Mouse (Mus musculus) granulocyte monocyte progenitor cell, adult 5-6 weeks (primary cell): ENCODE measurements around the gene Pigl. TPM values are rescaled to one million over a fixed set of nuclear protein-coding genes. Genes with fewer than 3 reads are reported as not detected.
"Not testable (repeated sequence)": the region's sequence is repeated elsewhere in the genome, so short reads cannot be mapped to it uniquely, and the experiment has no call there.

Experiments used
- ATAC-seq: replicated peaks from 2 replicates; pipeline ENCODE4 v1.8.0; 2016; ENCODE audit warnings: mild to moderate bottlenecking, moderate TSS enrichment, inconsistent platforms; ENCODE audit not compliant: poor library complexity, severe bottlenecking
- total RNA-seq, 2 experiments: library from RNA; stranded (forward) in 1 of 2; stranded (reverse) in 1 of 2; fragments of 200-712, 200-1000 nt in 1 of 2; fragments of >200 nt in 1 of 2; fragmentation: Nextera tagmentation in 1 of 2; gene quantifications; 2 replicates each; pipeline ENCODE4 v1.2.3; 2014 to 2017

The Pigl gene
- total RNA-seq, 2 experiments from 2014 or later, result 3.6 to 4.7 TPM

GRCm38 (mm10) chr11:62466546-62466945, 8.3 kb downstream of the Pigl start:
- peak; percentile 80 for ATAC-seq

- ATAC-seq, result not testable (repeated sequence)
Observed at GRCm38 (mm10) chr11:62467289-62467688, 9.0 kb downstream of the Pigl start.

DNA sequence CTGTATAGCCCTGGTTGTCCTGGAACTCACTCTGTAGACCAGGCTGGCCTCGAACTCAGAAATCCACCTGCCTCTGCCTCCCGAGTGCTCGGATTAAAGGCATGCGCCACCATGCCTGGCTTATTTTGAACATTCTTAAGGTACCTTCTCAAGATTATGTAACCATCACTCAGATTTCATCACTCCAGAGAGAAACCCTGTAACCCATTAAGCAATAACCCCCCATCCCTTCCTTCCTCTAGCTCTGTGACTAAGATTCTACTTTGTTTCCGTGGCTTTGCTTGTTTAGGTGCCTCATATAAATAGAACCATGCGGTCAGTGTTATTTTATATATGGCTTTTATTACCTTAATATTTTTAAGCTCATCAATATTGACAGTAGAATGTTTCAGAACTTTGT, 12.2 kb downstream of the Pigl start:
- peak; percentile 83 for ATAC-seq

GRCm38 (mm10) chr11:62473516-62473915, 15.3 kb downstream of the Pigl start:
- no peak for ATAC-seq

DNA sequence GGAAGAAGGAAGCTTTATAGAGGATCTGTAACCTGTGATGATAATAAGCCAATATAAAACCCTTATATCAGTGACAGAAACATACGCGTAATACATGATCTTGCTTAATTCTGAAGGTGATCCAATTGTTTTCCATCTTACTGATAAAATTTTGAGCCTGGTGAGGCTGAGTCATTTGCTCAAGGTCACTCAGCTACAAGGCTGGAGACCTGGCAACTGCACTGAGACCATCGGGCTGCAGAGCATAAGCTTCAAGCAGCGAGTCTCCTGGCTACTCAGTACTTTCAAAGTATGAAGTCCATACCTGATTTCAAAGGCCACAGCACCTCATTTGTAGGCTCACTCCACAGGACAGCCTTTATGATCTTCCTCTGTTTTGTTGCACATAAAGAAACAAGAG, 17.9 kb downstream of the Pigl start:
- no peak for ATAC-seq

- no peak for ATAC-seq
Observed at GRCm38 (mm10) chr11:62478931-62479330, 20.7 kb downstream of the Pigl start.

- no peak for ATAC-seq
Observed at GRCm38 (mm10) chr11:62479581-62479980, 21.3 kb downstream of the Pigl start.

DNA sequence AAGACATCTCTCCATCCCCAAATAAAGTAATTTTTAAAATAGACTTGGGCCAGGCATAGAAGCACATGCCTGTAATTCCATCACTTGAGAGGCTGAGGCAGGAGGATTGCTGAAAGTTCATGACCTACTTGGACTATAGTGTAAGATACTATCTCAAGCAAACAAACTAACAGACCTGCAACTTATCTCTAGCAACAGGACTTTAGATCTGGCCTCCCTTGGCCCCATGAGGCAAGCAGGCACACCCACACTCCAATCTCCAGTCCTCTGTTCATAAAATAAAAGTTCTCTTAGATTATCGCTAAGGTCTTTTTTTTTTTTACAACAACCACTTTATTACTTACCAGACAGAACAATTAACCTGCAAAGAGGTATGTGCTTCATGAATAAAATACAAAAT, 28.7 kb downstream of the Pigl start:
- no peak for ATAC-seq

DNA sequence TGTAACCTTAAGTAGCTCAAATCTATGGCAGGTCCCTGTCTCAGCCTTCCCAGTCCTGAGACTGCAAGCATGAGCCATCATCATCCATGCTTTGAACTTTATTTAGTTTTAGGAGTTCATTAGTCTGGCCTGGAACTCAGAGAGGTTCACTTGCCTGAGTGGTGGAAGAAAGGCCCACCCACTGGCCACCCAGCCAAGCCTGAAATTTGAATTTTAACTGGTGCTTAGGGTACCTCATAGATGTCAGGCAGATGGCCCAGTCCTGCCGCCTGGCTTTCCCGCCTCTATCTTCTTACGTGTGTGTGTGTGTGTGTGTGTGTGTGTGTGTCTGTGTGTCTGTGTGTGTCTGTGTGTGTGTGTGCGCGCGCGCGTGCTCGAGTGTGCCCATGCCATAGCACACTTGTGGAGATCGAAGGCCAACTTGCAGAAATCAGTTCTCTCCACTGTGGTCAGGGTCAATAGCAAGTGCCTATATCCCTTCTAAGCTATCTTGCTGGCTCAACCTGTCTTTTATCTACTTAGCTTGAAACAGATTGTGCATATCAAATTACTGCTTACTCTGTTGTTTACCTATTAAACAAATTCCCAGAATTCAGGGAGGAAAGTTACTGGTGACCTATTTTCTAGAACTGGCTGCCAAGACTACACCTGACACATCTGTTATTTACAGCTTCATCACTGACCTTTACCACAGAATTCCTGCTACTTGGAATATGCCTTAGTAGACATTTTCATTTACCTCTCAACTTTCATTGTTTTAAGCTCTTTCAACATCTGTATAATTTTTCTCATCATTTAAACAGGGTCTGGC, 29.5 kb downstream of the Pigl start:
- ATAC-seq, result no peak

DNA sequence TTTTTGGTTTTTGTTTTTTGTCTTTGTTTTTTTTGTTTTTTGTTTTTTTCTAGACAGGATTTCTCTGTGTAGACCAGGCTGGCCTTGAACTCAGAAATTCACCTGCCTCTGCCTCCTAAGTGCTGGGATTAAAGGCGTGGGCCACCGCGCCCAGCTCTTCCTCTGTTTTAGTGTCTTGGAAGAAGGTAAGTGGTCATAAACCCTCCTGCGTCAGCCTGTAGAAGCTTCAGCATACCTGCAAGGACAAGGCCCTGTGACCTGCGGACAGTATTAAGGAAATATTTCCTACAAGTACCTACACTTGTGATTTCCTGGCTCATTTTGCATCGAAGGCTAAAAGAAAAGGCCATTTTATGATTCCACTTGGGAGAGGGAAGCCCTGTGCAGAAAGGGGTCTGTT, 35.4 kb downstream of the Pigl start:
- no peak for ATAC-seq

GRCm38 (mm10) chr11:62494754-62495275, 36.6 kb downstream of the Pigl start:
- ATAC-seq, result peak; percentile 97

- ATAC-seq, result 0 out of 2 replicates have a peak, but pooled peaks have one; percentile 1
Observed at GRCm38 (mm10) chr11:62495276-62495801, 37.1 kb downstream of the Pigl start.

DNA sequence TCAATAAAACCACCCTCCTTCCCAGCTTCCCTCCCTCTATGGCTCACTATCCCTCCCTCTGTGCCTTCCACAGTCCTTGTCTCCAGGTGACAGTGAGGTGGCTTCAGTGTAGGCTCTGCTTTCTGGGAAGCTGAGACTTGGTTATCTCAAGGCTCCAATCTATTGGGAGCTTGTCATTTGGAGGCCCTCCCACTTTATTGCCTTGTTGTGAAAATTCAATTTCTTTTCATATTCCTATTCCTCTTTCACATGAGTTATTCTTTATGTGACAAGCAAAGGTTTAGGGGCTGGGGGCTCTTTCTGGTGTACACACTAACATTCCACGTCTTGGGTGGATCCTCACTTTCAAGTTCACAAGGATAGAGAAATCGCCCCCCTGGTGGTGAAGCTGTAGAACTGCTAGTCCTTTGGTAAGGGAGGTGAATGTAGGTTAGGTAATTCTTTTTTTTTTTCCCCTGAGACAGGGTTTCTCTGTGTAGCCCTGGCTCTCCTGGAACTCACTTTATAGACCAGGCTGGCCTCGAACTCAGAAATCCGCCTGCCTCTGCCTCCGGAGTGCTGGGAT, 38.0 kb downstream of the Pigl start:
- peak; percentile 65 for ATAC-seq

GRCm38 (mm10) chr11:62497181-62497580, 38.9 kb downstream of the Pigl start:
- no peak for ATAC-seq

- no peak for ATAC-seq
Observed at GRCm38 (mm10) chr11:62498802-62499201, 40.5 kb downstream of the Pigl start.

- ATAC-seq, result no peak
Observed at GRCm38 (mm10) chr11:62500529-62500928, 42.3 kb downstream of the Pigl start.

GRCm38 (mm10) chr11:62507683-62508082, 49.4 kb downstream of the Pigl start:
- peak; percentile 52 for ATAC-seq

DNA sequence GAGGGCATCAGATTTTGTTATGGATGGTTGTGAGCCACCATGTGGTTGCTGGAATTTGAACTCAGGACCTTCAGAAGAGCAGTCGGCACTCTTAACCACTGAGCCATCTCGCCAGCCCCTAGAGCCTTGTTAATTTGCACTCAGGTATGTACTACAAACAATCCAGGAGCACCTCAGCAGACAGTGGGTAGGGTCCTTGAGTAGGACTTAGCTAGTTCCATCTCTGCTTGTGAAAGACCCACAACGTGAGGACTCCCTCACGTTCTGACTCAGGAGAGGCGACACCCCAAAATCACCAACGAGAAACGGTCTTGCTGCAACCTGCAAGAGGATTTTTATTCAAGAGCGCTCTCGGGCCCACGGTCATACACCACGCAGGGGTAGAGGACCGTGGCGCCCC, 50.1 kb downstream of the Pigl start:
- not testable (repeated sequence) for ATAC-seq

DNA sequence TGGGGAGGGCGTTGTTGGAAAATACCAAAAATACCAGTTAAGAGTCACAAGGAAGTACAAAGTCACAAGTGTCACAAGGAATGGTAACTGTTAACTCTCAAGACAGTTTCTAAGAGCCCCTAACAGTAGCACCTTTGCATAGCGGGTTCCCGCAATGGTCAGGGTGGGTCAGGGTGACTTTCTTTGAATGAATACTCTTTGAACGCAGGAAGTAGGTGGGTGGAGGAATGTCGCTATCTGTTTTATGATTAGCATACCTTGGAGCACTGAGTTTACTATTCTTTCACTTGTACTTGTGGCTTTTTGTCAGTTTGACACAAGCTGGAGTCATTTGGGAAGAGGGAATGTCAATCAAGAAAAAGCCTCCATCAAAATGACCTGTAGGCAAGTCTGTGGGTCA, 50.6 kb downstream of the Pigl start:
- not testable (repeated sequence) for ATAC-seq

GRCm38 (mm10) chr11:62509571-62509970, 51.3 kb downstream of the Pigl start:
- no peak for ATAC-seq

DNA sequence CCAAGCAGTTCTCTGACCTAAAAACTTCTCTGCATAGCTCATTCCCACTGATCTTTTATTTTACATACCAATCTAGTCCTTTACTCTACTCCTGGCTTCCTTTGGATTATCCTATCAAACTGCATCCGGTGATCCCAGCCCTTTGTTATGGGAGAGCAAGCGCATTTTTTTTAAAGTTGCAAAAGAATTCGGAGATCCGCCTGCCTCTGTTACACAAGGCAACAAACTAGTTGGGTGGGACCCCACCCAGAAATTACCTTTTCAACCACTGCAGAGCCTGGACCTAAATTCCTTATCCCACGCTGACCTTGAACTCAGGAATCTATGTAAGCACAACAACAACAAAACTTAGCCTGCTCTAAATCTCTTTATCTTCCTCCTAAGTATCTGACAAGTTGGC, 52.7 kb downstream of the Pigl start:
- no peak for ATAC-seq
